Mouse (Mus musculus): ENCODE results near the gene Chdh. TPM values are rescaled to one million over a fixed set of nuclear protein-coding genes. Genes with fewer than 3 reads are reported as not detected.
A peak's percentile ranks its signal among the peaks of the same experiment; 100 is the strongest.

The Chdh gene
- total RNA-seq, 2 experiments from 2014 or later, result 0.26 to 0.42 TPM

- intact Hi-C loops (cut with DNase I), result no loop called here
- DNase-seq (ENCODE audit: low spot score), result peak; percentile 41
These were observed 1.2 kb downstream of the Chdh start for GRCm38 (mm10) chr14:30009864-30010560.

- intact Hi-C loops (cut with DNase I), result no loop called here
- no peak for DNase-seq (ENCODE audit: low spot score)
These were observed 3.2 kb downstream of the Chdh start for GRCm38 (mm10) chr14:30011886-30012560.

- no peak for DNase-seq (ENCODE audit: low spot score)
- intact Hi-C loops (cut with DNase I), result no loop called here
These were observed 5.7 kb downstream of the Chdh start for GRCm38 (mm10) chr14:30014487-30014886.

- intact Hi-C loops (cut with DNase I), result no loop called here
- DNase-seq (ENCODE audit: low spot score), result no peak
These were observed 6.2 kb downstream of the Chdh start for GRCm38 (mm10) chr14:30015008-30015407.

- no peak for DNase-seq (ENCODE audit: low spot score)
- intact Hi-C loops (cut with DNase I), result no loop called here
These were observed 7.8 kb downstream of the Chdh start for GRCm38 (mm10) chr14:30016666-30017065.

- DNase-seq (ENCODE audit: low spot score), result no peak
- intact Hi-C loops (cut with DNase I), result no loop called here
These were observed 9.1 kb downstream of the Chdh start for GRCm38 (mm10) chr14:30017794-30018462.

DNA sequence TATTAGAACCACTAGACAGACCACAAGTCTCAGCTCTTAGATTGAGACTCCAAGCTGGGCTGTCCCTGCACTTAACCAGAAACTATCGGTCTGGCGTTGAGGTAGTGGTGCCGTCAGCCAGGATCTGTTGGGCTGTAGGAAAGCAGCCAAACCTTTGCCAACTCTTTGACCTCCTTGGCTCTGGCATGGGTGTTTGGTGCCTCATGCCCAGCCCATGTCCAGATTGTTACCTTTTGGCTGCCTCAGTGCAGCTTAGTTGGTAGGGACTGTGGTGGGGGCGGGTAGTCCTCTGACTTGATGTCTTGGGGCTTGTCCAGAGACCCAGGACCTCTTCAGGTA is 9.6 kb downstream of the Chdh start:
- DNase-seq (ENCODE audit: low spot score), result no peak
- intact Hi-C loops (cut with DNase I), result no loop called here

DNA sequence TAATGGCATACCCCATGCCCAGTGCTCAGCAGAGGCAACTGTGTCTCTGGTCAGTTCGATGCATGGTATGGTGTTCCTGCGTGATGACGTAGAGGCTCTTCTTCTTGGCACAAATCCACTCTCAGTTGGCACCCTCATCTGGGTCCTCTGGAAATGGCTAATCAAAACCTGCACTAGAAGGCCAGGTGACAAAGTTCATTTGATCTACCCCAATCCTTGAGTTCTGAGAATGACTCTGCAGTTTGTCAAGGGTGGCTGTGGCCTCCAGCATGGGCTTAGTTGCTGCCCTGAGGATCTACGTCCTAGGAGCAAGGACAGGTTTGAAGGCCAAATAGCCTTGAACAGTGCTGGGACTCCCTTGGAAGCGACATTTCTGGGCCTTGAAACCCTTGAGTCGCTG is 10.0 kb downstream of the Chdh start:
- no peak for DNase-seq (ENCODE audit: low spot score)
- intact Hi-C loops (cut with DNase I), result no loop called here

- no peak for DNase-seq (ENCODE audit: low spot score)
- intact Hi-C loops (cut with DNase I), result no loop called here
These were observed 10.6 kb downstream of the Chdh start for GRCm38 (mm10) chr14:30019375-30019774.

- intact Hi-C loops (cut with DNase I), result no loop called here
- DNase-seq (ENCODE audit: low spot score), result no peak
These were observed 11.2 kb downstream of the Chdh start for GRCm38 (mm10) chr14:30019792-30020575.

DNA sequence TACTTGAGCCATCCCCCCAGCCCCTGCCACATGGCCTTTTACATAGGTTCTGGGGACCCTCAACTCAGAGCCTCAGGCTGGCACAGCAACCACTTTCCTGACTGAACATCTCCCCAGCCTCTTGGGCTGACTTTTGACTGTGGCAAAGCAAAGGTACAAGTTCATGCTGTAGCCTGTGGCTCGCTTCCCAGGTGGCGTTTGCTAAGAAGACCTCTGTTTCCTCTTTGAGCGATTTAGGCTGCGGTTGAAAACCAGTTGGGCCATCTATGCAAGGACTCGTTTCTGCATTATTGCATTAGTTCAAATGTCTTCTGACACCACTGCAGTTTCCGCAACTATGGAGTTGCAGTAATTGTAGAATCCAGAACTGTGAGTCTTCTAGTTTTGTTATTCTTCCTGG is 13.6 kb downstream of the Chdh start:
- intact Hi-C loops (cut with DNase I), result no loop called here
- DNase-seq (ENCODE audit: low spot score), result no peak

GRCm38 (mm10) chr14:30024387-30024786 is 15.6 kb downstream of the Chdh start:
- intact Hi-C loops (cut with DNase I), result no loop called here
- no peak for DNase-seq (ENCODE audit: low spot score)

GRCm38 (mm10) chr14:30027378-30027777 is 18.6 kb downstream of the Chdh start:
- DNase-seq (ENCODE audit: low spot score), result no peak
- intact Hi-C loops (cut with DNase I), result no loop called here

GRCm38 (mm10) chr14:30033405-30033804 is 24.6 kb downstream of the Chdh start:
- intact Hi-C loops (cut with DNase I), result no loop called here
- no peak for DNase-seq (ENCODE audit: low spot score)

DNA sequence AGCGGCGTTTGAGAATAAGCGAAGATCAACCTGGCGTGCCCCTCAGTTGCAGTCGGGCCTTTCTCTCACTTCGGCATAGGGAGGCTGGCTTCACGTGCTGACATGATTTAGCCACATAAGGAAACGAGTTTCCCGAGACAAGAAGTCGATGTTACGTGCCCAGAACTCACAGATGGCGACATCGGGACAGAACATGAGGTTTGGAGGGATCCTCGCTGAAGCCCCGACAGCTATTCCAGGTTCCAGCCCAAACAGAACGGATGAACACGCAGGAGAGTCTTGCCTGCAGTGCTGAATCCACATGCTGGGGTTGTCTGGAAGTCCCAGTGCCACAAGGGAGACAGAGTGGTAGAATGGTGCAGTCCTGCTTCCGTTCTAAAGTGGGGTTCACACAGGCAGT is 29.6 kb downstream of the Chdh start:
- intact Hi-C loops (cut with DNase I), result no loop called here
- DNase-seq (ENCODE audit: low spot score), result no peak

GRCm38 (mm10) chr14:30039413-30039812 is 30.6 kb downstream of the Chdh start:
- intact Hi-C loops (cut with DNase I), result no loop called here
- DNase-seq (ENCODE audit: low spot score), result no peak

DNA sequence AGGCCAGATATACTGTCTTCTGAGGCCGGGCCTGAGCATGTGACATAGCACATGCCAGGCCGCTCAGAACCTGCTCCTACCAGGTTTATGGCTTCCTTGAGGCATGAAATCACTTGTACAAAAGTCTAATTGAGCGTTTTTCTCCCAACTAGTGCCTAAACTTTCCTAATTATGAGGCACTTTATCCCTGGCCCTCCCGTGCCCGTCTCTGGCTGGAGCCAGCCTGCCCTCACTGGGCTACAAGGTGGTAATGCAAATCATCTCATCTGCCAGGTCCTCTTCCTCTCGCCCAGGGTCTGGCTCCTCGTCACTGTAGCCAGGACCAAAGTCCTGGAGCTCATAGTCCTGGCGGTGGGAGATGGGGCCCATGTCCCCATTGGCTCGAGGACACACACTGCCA is 33.0 kb downstream of the Chdh start:
- intact Hi-C loops (cut with DNase I), result no loop called here
- no peak for DNase-seq (ENCODE audit: low spot score)

GRCm38 (mm10) chr14:30043356-30043940 is 34.6 kb downstream of the Chdh start:
- no peak for DNase-seq (ENCODE audit: low spot score)
- intact Hi-C loops (cut with DNase I), result no loop called here

DNA sequence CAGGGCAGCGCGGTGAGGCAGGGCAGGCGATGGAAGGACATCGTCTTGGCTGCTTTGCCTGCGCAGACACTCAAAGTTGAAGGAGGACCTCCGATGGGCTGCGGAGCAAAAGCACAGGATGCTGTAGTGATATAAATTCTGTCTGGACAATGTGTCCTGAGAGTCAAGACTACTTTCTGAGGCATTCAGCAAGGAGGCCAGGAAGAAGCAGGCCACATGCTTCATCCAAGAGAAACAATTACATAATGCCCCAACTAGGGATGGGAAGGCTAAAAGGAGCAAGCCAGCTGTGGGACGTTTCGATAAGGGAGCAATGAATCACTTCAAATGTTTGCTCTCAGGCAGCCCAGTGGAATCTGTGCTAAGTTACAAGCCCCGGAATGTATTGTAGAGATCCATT is 36.4 kb downstream of the Chdh start:
- DNase-seq (ENCODE audit: low spot score), result peak; percentile 48
- intact Hi-C loops (cut with DNase I), result no loop called here

- intact Hi-C loops (cut with DNase I), result no loop called here
- DNase-seq (ENCODE audit: low spot score), result no peak
These were observed 36.9 kb downstream of the Chdh start for GRCm38 (mm10) chr14:30045704-30046220.

Data from heart, postnatal 25 days (tissue).